Mouse (Mus musculus): ENCODE measurements at regions not wholly inside any gene's neighbourhood (a gene's known extent, or its start where the extent isn't known, plus 50 kb on each side); places are given as distances from the start of the nearest gene placed in this dataset.
A peak's percentile ranks its signal among the peaks of the same experiment; 100 is the strongest.

- 68% methylated on average over 10 of the region's 10 CpGs for WGBS (ENCODE audit: insufficient replicate concordance)
- no peaks in the 10 kb centered on the region for H3K36me3 ChIP-seq
- no peak overlapping the region for H3K4me3 ChIP-seq
- no peaks in the 10 kb centered on the region for H3K4me1 ChIP-seq
- no peak overlapping the region for H3K9ac ChIP-seq
- no peak for ATAC-seq
- no peak overlapping the region for H3K27ac ChIP-seq
- H3K9me3 ChIP-seq (replicated peaks), result no peaks in the 10 kb centered on the region
- H3K4me2 ChIP-seq, result no peak overlapping the region
- no peaks in the 10 kb centered on the region for H3K27me3 ChIP-seq (replicated peaks)
Observed at GRCm38 (mm10) chr1:42471846-42472494, 223.6 kb upstream of the Pou3f3 start.

- no peaks in the 10 kb centered on the region for H3K4me1 ChIP-seq
- no peak overlapping the region for H3K4me2 ChIP-seq
- no peaks in the 10 kb centered on the region for H3K27me3 ChIP-seq (replicated peaks)
- H3K9me3 ChIP-seq (replicated peaks), result no peaks in the 10 kb centered on the region
- no peak overlapping the region for H3K4me3 ChIP-seq
- H3K27ac ChIP-seq, result no peak overlapping the region
- no peaks in the 10 kb centered on the region for H3K36me3 ChIP-seq
- WGBS (ENCODE audit: insufficient replicate concordance), result 67% methylated on average over 13 of the region's 13 CpGs
- no peak for ATAC-seq
- H3K9ac ChIP-seq, result no peak overlapping the region
Observed at GRCm38 (mm10) chr1:42472495-42473230, 222.9 kb upstream of the Pou3f3 start.

GRCm38 (mm10) chr1:42474197-42474596, 221.4 kb upstream of the Pou3f3 start:
- 56% methylated on average over 8 of the region's 8 CpGs for WGBS (ENCODE audit: insufficient replicate concordance)
- no peaks in the 10 kb centered on the region for H3K36me3 ChIP-seq
- H3K4me3 ChIP-seq, result no peak overlapping the region
- no peak overlapping the region for H3K4me2 ChIP-seq
- H3K27me3 ChIP-seq (replicated peaks), result no peaks in the 10 kb centered on the region
- no peak for ATAC-seq
- no peak overlapping the region for H3K9ac ChIP-seq
- no peak overlapping the region for H3K27ac ChIP-seq
- no peaks in the 10 kb centered on the region for H3K4me1 ChIP-seq
- no peaks in the 10 kb centered on the region for H3K9me3 ChIP-seq (replicated peaks)

- Histone ChIP-seq H3K36me3 (no peaks in the 10 kb centered on the region), H3K9me3 (replicated peaks) (no peaks in the 10 kb centered on the region), H3K4me2 (no peak overlapping the region), H3K9ac (no peak overlapping the region), H3K27ac (no peak overlapping the region), H3K4me1 (no peaks in the 10 kb centered on the region), H3K27me3 (replicated peaks) (no peaks in the 10 kb centered on the region), H3K4me3 (no peak overlapping the region)
- no peak for ATAC-seq
- WGBS (ENCODE audit: insufficient replicate concordance), result 70% methylated on average over 1 of the region's 1 CpGs
Observed at GRCm38 (mm10) chr1:42474831-42475230, 220.7 kb upstream of the Pou3f3 start.

GRCm38 (mm10) chr1:42475629-42476028, 219.9 kb upstream of the Pou3f3 start:
- no peak for ATAC-seq
- no peaks in the 10 kb centered on the region for H3K4me1 ChIP-seq
- no peaks in the 10 kb centered on the region for H3K27me3 ChIP-seq (replicated peaks)
- no peaks in the 10 kb centered on the region for H3K9me3 ChIP-seq (replicated peaks)
- H3K36me3 ChIP-seq, result no peaks in the 10 kb centered on the region
- WGBS (ENCODE audit: insufficient replicate concordance), result 60% methylated on average over 2 of the region's 2 CpGs
- H3K9ac ChIP-seq, result no peak overlapping the region
- H3K4me2 ChIP-seq, result no peak overlapping the region
- no peak overlapping the region for H3K4me3 ChIP-seq
- H3K27ac ChIP-seq, result no peak overlapping the region

GRCm38 (mm10) chr1:42480348-42480920, 215.1 kb upstream of the Pou3f3 start:
- Histone ChIP-seq H3K4me3 (no peak overlapping the region), H3K9me3 (replicated peaks) (no peaks in the 10 kb centered on the region), H3K27me3 (replicated peaks) (no peaks in the 10 kb centered on the region), H3K36me3 (no peaks in the 10 kb centered on the region), H3K9ac (no peak overlapping the region), H3K4me1 (no peaks in the 10 kb centered on the region), H3K4me2 (no peak overlapping the region), H3K27ac (no peak overlapping the region)
- WGBS (ENCODE audit: insufficient replicate concordance), result 74% methylated on average over 8 of the region's 8 CpGs
- ATAC-seq, result no peak

GRCm38 (mm10) chr1:42489563-42489962, 206.0 kb upstream of the Pou3f3 start:
- Histone ChIP-seq H3K36me3 (no peaks in the 10 kb centered on the region), H3K4me2 (no peak overlapping the region), H3K27me3 (replicated peaks) (peaks cover 25% of the 10 kb centered on the region), H3K9me3 (replicated peaks) (no peaks in the 10 kb centered on the region), H3K9ac (no peak overlapping the region), H3K4me3 (no peak overlapping the region), H3K4me1 (no peaks in the 10 kb centered on the region), H3K27ac (no peak overlapping the region)
- WGBS (ENCODE audit: insufficient replicate concordance), result 47% methylated on average over 5 of the region's 5 CpGs
- ATAC-seq, result no peak

- Histone ChIP-seq H3K4me3 (no peak overlapping the region), H3K27ac (no peak overlapping the region)
- WGBS (ENCODE audit: insufficient replicate concordance), result 19% methylated on average over 11 of the region's 11 CpGs
Observed at GRCm38 (mm10) chr1:42490856-42491643, 204.5 kb upstream of the Pou3f3 start.

GRCm38 (mm10) chr1:42491644-42492277, 203.8 kb upstream of the Pou3f3 start:
- Histone ChIP-seq H3K36me3 (no peaks in the 10 kb centered on the region), H3K9ac (no peak overlapping the region), H3K9me3 (replicated peaks) (no peaks in the 10 kb centered on the region), H3K4me3 (no peak overlapping the region), H3K27me3 (replicated peaks) (peaks cover 25% of the 10 kb centered on the region), H3K4me1 (no peaks in the 10 kb centered on the region), H3K4me2 (peak overlapping the region; percentile 47), H3K27ac (no peak overlapping the region)
- 5% methylated on average over 35 of the region's 35 CpGs for WGBS (ENCODE audit: insufficient replicate concordance)
- ATAC-seq, result no peak

More at GRCm38 (mm10) chr1:42490856-42491643, 204.5 kb upstream of the Pou3f3 start:
- H3K9me3 ChIP-seq (replicated peaks), result no peaks in the 10 kb centered on the region
- peak overlapping the region; percentile 47 for H3K4me2 ChIP-seq
- no peaks in the 10 kb centered on the region for H3K36me3 ChIP-seq
- no peaks in the 10 kb centered on the region for H3K4me1 ChIP-seq
- peak; percentile 49 for ATAC-seq
- peaks cover 25% of the 10 kb centered on the region for H3K27me3 ChIP-seq (replicated peaks)
- no peak overlapping the region for H3K9ac ChIP-seq

- WGBS (ENCODE audit: insufficient replicate concordance), result 68% methylated on average over 3 of the region's 3 CpGs
- H3K9me3 ChIP-seq (replicated peaks), result no peaks in the 10 kb centered on the region
- no peak overlapping the region for H3K27ac ChIP-seq
- H3K4me3 ChIP-seq, result no peak overlapping the region
- no peak overlapping the region for H3K9ac ChIP-seq
- H3K4me1 ChIP-seq, result no peaks in the 10 kb centered on the region
- no peak overlapping the region for H3K4me2 ChIP-seq
- no peak for ATAC-seq
- no peaks in the 10 kb centered on the region for H3K36me3 ChIP-seq
- H3K27me3 ChIP-seq (replicated peaks), result peaks cover 21% of the 10 kb centered on the region
Observed at GRCm38 (mm10) chr1:42496022-42496421, 199.5 kb upstream of the Pou3f3 start.

DNA sequence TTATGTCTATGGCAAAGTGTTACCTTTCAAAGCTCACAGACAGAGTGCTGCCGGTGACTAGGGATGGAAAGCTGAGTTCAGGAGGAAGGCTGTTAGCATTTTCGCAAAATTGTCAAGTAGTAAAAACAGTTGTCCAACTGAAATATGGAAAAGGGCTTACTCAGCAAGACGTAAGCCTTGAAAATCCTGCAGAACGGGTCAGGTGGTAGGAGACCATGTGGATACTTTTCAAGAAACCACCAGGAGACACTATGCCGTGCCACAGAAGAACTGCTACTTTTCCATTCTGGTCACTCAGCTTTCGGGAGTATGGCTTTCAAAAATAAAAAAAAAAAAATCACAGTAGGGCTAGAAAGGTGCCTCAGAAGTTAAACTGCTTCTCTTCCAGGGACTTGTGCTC, 199.1 kb upstream of the Pou3f3 start:
- H3K36me3 ChIP-seq, result no peaks in the 10 kb centered on the region
- no peak for ATAC-seq
- no peak overlapping the region for H3K27ac ChIP-seq
- no peak overlapping the region for H3K9ac ChIP-seq
- H3K4me1 ChIP-seq, result no peaks in the 10 kb centered on the region
- H3K4me2 ChIP-seq, result no peak overlapping the region
- peaks cover 17% of the 10 kb centered on the region for H3K27me3 ChIP-seq (replicated peaks)
- no peaks in the 10 kb centered on the region for H3K9me3 ChIP-seq (replicated peaks)
- WGBS (ENCODE audit: insufficient replicate concordance), result 65% methylated on average over 6 of the region's 6 CpGs
- H3K4me3 ChIP-seq, result no peak overlapping the region
